Mouse (Mus musculus) embryo, embryonic 10.5 days (tissue): ENCODE data around the gene Ebi3.

Experiments
- DNase-seq: peaks from one replicate; pipeline ENCODE4 v3.0.0-alpha.2; 2015; ENCODE audit warnings: low spot score

The Ebi3 gene

DNA sequence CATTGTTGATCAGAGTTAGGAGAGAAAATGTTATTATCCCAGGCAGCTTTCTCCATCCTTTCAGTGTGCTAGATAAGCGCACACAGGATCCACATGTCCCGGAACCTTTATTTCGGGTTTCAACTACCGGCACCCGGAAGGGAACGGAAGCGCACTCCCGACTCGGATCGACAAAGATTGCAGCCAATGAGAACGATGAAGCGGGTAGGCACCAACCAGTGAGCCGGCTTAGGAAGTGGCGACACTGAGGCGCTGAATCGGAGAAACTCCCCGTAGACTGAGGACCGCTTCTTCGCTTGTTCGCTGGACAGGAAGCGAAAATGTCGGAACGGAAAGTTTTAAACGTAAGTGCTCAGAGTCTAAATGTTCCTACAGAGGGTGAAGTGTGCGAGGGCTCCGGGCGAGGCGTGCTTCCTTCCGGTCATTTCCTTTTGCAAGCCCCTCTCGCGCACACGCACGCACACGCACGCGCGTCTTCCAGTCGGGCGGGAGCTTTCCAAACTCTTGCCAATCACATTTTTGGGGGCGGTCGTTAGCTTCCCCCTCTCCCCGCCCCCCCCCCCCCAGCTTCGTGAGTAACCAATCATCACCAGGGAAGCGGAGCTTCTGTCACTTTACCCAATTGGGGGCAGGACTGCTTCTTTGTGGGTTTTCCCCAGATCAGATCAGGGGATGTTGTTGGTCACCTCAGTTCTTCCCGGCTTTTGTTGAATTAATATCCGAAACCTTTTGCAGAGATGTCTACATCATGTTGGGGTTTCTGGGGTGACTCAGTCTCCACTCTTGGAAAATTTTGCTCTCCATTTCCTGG, 6.7 kb downstream of the Ebi3 start, which contains the start of gene Yju2:
Gene Yju2, plus strand, starts transcription at position 182 of the 811 bp plus-strand sequence.
- DNase-seq, result peak; percentile 98

DNA sequence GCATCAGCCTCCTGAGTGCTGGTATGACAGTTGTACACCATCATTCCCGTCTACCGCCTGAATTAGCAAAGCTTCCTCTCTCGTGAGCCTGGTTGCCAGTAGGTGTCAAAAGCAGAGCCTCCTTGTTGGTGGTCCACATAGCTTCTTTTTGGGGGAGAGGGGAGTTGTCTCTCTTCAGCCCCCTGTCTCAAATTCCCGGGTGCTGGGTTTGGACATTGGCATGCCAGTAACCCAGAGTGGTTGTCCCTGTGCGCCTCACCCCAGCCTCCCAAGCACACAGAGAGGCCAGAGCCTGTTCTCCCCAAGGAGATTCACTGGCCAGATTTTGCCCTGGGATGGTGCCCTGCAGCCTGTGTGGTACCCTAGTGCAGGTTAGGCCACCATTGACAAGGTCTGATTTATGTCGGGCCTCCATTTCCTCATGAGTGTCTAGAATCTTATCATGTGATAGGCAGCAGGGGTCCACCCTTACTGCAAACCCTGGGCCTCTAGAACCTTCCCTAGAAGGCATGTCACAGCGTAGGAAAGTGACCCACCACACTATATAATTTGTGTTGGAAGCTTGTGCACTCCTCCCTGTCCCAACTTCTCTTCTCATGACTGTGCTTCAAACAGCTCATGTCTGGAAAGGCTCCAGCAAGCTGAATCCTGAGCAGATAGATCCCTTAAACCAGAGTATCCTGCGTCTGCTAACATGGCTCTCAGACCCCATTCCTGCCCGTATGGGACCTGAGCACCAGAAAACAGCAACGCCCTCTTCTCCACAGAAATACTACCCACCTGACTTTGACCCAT, 7.7 kb downstream of the Ebi3 start:
- no peak for DNase-seq

DNA sequence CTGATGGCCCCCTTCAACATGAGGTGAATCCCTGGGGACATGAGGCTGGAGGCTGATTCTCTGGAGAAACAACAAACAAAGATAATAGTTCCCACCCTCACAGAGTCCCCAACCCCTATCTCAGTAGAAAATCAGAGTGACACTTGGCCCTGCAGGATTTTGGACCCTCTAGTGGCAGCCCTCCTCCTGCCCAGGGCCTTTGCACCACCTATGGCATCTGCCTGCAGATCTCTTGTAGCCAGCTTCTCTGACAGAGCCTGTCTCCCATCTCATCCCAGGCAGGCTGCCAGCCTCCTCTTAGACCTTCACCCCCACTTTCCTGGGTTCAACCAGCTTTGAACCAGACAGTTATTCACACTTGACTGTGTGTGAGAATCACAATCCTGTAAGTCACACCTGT, 8.4 kb downstream of the Ebi3 start:
- no peak for DNase-seq

DNA sequence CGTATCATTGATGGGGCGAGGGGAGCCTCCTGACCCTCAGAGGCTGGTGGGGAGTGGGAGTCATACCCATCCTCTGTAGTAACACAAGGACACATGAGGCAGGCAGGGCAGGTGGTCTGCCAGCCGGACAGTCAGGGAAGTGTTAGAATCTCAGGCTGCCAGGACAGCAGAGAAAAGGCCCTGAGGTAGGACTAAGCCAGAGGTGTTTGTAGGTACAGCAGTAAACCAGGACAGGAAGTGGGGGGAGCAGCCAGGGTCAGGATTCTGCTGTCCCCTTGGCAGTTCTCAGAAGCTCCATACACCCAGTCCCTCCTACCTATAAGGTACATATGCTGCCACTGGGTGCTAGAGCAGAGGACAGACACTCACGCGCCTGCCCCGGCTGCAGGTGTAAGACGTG, 9.2 kb downstream of the Ebi3 start:
- no peak for DNase-seq

DNA sequence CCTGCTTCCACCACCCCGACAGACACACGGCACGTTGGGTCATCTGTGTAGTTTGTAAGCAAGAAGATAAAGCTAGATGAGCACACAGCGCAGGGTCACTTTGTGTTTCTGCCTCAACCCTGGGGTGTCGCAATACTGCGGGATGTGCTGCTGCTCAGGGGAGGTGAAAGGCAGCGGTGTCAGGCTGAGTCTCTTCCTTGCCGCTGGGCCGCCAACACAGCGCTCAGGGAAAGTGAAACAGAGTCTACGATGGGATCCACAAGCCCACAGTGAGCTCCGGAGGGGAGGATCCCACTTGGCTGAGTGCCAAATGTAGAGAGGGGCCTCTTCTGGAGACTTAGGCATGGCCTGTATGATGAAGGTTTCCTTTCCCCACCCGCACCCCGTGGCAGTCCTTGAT, 10.7 kb downstream of the Ebi3 start:
- DNase-seq, result no peak

DNA sequence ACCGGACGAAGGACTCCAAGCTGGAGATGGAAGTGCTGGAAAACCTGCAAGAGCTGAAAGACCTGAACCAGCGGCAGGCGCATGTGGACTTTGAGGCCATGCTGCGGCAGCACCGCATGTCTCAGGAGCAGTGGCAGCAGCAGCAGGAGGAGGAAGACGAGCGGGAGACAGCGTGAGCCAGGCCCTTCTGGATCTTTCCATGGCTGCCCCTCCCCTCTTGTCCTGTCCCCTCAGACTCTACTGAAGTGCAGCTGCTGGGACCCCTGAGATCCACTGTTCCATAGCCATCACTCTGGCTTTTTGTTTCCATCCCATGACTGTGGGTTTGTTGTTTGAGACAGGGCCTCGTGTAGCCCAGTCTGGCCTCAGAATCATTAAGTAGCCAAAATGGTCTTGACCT, 12.1 kb downstream of the Ebi3 start:
- no peak for DNase-seq

DNA sequence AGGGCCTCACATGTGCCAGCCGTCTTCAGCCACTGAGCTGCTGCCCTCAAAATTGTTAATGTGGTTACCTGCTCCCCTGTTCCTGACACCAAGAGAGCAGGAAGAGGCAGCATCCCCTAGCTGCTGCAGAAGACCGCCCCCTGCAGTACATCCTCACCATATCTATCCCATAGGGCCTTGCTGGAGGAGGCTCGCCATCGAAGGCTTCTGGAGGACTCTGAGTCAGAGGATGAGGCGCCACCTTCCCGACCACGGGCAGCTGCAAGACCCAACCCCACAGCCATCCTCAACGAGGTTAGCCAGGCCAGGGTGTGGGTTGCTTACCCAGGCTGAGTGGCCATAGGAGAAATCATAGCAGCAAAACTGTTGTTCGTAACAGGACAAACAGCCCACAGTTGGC, 12.6 kb downstream of the Ebi3 start:
- no peak for DNase-seq

DNA sequence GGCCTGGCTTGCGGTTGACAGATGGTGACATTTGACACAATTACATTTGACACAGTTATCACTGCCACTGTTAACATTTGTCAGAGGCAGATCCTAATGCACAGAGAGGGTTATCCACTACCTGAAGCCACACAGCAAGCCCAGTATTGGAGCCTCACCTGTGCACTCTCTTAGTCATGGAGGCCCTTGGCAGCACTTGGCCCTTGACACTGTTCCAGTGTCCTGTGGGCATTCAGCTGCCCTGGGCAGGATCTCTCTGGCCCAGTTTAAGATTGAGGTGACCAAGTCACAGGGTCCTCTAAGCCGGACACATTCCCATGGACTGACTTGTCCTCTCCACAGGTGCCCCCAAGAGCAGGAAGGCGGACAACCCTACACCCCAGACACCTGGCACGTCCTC, 14.7 kb downstream of the Ebi3 start:
- no peak for DNase-seq

DNA sequence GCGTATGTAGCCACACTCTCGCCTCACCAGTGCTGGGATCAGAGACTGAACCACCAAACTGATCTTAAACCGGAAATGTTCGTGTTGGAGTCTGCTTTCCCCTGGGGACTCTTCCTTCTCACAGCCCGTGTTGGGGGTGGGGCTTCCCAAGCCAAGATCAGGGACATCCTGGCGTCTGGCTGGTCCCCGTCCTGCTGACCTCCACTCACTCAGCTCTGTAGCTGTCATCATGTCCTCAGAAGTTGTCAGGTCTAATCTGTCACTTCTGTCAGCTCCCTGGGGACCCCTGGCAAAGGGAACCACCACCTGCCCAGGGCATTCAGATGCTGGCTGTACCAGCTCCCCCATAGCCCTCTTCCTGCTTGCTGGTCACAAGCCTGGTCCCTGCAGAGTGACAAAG, 15.8 kb downstream of the Ebi3 start:
- no peak for DNase-seq

DNA sequence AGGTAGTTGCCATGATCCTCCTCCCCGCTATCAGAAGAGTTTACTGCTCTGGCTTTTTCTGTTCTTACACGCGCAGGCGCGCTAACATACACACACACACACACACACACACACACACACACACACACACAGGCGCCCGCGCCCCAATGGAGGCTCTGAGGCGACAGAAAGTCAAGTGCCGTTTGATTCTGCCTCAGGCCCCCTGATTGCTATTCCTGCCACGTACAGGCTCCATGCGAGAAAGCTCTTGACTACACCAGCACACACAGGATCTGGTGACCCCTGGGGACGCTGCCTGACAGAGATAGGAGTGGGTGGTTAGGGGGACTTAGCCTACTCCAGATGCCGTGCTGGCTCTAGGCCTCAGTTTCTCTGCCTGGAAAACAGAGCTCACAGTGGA, 17.1 kb downstream of the Ebi3 start:
- peak; percentile 71 for DNase-seq

DNA sequence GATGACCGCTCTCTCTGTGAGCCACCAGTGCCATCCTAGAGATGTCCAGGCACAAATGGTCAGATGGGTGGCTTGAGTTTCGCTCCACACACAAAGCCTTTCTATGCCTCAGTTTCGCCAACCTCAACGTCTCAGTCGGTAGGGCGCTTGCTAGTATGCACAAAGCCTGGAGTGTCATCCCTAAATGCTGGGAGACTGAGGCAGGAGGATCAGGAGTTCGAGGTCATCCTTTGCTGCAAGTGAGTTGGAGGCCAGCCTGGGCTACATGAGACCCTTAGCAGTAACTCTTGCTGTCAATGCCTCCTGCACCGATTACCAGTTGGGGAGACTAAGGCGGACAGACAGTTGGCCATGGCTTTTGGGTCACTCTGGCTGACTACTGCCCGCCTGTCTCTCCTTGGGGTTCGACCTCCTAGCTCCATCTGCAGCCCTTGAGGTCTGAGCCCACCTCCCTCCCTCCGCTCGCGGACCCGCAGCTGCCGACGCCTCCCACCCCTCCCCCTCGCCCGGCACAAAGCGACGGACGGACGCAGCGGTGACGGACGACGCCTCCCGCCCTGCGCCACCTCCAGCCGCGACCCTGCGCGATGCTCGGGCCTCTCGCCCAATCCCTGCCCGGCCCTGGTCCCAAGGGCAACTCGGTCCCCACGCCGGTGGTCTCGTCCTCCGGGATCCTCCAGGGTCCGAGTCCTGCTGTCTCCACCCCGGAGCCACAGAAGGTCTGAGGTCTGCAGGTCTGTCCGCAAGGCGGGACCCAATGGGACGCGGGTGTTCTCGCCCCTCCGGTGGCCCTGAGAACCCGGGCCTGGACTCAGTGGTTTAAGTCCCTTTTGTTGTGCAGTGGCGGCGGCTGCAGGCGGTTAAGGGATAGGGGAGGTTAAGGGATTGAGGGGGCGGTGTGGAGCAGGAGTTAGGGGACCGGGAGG, 17.8 kb downstream of the Ebi3 start, which contains the start of gene Shd:
Gene Shd, plus strand, starts transcription at position 502 of the 926 bp plus-strand sequence.
- DNase-seq, result peak; percentile 79

DNA sequence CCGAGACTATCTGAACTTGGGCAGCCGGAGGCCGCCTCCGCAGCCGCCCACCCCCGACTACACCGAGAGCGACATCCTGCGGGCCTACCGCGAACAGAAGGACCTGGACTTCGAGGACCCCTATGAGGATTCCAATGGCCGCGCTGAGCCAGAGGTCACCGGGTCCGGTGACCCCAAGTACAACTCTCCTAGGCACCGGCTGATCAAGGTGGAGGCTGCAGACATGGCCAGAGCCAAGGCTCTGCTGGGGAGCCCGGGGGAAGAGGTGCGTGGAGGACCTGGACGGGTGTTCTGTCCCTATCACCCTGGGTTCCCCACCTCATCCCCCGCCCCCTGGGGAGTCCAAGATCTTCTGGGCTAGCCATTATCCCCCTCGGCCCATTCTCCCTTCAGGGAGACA, 19.0 kb downstream of the Ebi3 start:
- DNase-seq, result no peak

DNA sequence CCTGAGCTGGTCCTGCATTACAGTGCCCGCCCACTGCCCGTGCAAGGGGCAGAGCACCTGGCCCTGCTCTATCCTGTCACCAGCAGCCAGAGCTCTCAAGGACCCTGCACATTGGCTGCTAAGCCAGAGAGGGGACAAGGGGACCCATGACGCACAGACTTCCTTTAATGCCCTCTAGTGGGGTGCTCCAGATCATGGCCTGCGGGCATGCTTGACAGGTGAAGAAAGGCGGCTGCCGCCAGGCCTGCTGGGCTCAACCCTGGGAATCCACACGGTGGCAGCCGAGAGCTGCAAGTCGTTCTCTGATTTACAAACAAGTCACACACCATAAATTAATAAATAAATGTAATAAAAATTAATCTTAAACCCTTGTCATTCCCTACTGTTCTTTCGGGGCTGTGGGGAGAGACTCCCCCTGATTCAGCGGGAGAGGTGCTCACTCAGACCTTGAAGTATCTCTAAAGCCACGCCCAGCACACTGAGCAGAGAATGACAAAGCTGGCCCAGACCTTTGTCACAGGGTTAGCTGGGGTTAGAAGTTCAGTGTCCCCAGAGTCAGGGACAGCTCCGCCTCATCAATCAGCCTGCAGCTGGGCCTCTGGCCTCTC, 23.9 kb downstream of the Ebi3 start:
- DNase-seq, result peak; percentile 78

DNA sequence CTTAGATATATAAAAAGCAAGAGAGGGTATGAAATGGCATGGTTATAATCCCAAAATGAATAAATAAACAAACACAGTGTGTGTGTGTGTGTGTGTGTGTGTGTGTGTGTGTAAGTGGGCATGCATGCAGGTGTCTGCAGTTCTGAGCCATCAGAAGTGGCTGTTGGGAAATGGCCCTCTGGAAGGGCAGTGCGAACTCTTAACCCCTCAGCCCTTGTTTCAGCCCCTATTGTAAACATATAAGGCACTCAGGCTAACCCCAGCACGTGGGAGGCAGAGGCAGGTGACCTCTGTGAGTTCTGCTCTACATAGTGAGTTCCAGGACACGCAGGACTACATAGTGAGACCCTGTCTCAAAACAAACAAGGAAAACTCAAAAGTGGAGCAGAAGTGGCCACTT, 24.9 kb downstream of the Ebi3 start:
- DNase-seq, result no peak

DNA sequence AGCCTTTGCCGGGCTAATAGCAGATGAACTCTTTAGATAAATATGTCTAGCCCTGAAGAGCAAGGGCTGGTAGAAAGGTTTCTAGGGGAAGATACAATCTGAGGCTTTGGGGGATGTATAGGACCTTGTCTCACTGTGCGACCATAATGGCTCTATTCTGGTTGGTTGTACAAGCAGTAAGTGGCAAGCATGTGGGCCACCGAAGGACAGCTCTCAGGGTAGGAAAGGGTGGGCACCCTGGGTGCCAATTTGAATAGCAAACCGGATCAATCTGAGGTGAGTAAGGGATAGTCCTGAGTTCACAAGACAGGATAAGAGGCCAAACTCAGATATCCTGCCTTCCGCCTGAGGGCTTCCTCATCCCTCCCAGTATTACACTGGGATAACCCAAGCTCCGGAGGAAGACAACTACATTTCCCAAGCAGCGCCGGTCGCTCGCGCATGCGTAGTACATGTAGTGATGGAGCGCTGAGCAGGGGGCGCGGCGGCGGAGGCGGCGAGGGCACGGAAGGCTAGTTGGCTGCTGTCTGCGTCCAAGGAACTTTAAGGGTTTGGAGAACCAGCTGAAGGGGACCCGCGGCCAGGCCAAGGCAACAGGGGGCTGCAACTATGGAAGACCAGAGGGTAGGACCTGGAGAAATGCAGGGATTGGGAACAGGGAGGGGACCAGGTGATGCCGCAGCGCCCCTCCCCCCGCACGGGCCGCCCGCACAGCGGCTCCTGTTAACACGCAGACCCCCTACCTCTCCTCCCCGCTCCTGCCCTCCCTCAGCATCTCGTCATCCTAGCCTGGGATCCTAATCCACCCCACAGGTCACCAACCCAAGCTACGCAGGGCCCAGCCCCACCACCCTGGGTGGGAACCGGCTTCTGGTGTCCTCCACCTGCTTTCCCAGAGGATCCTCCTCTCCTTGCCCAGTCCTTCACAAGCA, 33.9 kb downstream of the Ebi3 start, which contains the start of gene Fsd1:
Gene Fsd1, plus strand, starts transcription at position 480 of the 932 bp plus-strand sequence.
- DNase-seq, result peak; percentile 90

DNA sequence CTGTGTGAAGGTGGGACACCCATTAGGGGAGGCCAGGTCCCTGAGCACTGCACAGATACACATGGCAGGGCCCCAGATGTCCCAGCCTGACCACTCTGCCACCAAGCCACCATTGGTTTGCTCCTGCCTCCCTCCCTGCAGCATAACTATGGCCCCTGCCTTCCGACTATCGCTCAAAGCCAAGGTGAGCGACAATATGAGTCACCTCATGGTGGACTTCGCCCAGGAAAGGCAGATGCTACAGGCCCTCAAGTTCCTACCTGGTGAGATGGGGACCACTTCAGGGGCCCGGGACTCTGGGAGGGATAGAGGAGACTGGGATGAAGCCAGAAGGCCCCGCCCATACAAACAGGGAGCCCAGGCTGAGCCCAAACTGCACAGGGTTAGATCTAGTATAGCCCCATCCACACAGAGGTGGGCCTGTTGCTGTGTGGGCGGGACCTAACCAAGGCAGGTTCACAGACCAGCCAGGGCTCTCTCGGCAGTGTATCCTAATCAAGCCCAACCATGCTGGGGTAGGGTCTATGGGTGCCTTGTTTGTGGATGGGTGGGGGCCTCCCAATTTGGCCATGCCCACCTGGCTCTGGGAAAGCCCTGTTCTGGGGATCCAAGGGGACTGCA, 37.9 kb downstream of the Ebi3 start:
- no peak for DNase-seq

DNA sequence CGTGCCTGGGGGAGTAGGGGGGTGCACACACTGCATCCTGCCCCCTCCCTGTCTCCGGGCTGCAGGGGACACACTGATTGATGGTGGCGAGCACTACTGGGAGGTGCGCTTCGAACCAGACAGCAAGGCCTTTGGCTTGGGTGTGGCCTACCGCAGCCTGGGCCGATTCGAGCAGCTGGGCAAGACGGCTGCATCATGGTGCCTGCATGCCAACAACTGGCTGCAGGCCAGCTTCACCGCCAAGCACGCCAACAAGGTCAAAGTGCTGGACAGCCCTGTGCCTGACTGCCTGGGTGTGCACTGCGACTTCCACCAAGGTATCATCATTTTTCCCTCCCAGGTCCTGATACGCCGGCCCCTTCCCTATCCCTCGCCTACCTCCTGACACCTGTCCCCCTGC, 43.6 kb downstream of the Ebi3 start:
- no peak for DNase-seq

DNA sequence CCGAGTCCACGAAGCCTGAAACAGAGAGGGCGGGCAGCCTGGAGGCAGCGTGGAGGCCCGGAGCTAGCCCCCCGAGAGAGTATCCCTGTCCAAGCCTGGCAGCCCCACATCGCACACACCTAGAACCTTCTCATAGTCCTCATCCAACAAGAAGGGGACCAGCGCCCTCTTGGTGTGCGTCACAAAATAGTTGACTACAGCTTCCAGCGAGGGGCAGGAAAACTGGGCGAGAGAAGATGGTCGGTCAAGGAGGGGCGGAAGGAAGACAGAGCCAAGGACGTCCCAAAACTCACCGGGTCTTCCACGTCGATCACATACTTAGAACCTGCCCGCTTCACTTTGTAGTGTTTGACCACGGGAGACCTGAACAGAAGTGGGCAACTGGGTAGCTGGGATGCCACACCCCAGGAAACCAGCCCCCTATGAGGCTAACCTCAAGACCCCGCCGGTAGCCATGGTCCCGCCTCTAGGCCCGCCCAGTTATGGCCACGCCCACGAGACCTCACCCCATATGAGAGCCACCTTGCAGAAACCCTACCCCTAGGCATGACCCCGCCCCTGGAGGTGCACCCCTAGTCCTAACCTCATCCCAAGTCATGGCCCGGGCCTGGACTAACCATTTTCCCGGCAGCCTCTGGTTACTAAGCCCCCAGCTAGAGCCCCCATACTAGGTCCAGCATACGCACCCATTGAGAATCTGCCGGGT, 47.5 kb downstream of the Ebi3 start:
- peak; percentile 43 for DNase-seq

DNA sequence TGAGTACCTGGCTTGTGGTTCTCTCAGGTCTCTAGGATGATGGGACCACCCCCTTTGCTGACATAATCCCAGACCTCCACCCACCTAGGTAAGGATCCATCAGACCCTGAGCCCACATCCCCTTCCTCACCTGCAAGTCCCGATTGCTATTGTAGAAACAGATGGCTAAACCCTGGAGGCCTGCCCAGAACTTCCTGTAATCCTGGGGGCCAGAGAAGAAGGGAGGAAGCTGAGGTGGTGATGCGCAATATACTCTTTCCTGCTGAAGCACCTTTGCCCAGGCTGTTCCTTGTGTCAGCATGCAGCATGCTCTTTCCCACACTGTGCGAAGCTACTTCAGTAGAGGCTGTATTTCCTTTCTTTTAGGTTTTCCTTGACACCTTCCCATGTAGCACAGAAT, 50.6 kb downstream of the Ebi3 start:
- no peak for DNase-seq
